Mouse (Mus musculus) neural tube, embryonic 11.5 days (tissue): ENCODE measurements around the gene Rnf185. TPM values are rescaled to one million over a fixed set of nuclear protein-coding genes. Genes with fewer than 3 reads are reported as not detected.

Experiments used
- ATAC-seq: fragments of 200-750 bp; cut with Nextera tagmentation; 2 replicates; pipeline ENCODE4 v1.8.0; 2017; ENCODE audit warnings: moderate number of reproducible peaks, mild to moderate bottlenecking, moderate TSS enrichment, moderate library complexity; ENCODE audit not compliant: insufficient read depth, low FRiP score, low TSS enrichment
- DNase-seq: peaks from one replicate; pipeline ENCODE4 v3.0.0-alpha.2; 2015; ENCODE audit warnings: low spot score
- H3K27ac ChIP-seq: fragments of 300-500 bp; sonication (generic); 2 replicates; pipeline ENCODE4 v1.5.1; 2014; ENCODE audit warnings: low read depth, mild to moderate bottlenecking, low read length
- H3K27me3 ChIP-seq: fragments of 300-500 bp; sonication (generic); 2 replicates; pipeline ENCODE4 v1.6.1; 2014; ENCODE audit warnings: mild to moderate bottlenecking, low read length, mixed read lengths; ENCODE audit not compliant: control insufficient read depth, insufficient read depth
- H3K36me3 ChIP-seq: fragments of 300-500 bp; sonication (generic); 2 replicates; pipeline ENCODE4 v1.6.1; 2014; ENCODE audit warnings: mild to moderate bottlenecking, low read length, moderate library complexity, mixed read lengths; ENCODE audit not compliant: control insufficient read depth, insufficient read depth
- H3K4me1 ChIP-seq: fragments of 300-500 bp; sonication (generic); 2 replicates; pipeline ENCODE4 v1.6.1; 2014; ENCODE audit warnings: low read length, mixed read lengths; ENCODE audit not compliant: control insufficient read depth, insufficient read depth
- H3K4me2 ChIP-seq: fragments of 300-500 bp; sonication (generic); 2 replicates; pipeline ENCODE4 v1.6.1; 2014; ENCODE audit warnings: low read depth, mild to moderate bottlenecking, moderate library complexity
- H3K4me3 ChIP-seq: fragments of 300-500 bp; sonication (generic); 2 replicates; pipeline ENCODE4 v1.5.1; 2014; ENCODE audit warnings: low read depth, low read length
- H3K9ac ChIP-seq: fragments of 300-500 bp; sonication (generic); 2 replicates; pipeline ENCODE4 v1.6.1; 2014; ENCODE audit warnings: mild to moderate bottlenecking, low read length
- H3K9me3 ChIP-seq: fragments of 300-500 bp; sonication (generic); 2 replicates; pipeline ENCODE4 v1.6.1; 2016; ENCODE audit warnings: low read length; ENCODE audit not compliant: control insufficient read depth
- whole genome bisulfite sequencing: fragments of 180-500 bp; shearing (Covaris S2); extraction: QIAGEN DNeasy Blood & Tissue Kit; methylation state at CpG from one replicate; pipeline ENCODE4 v1.1.7; 2014; 5-methylcytosine and 5-hydroxymethylcytosine counted together
- polyA plus RNA-seq: library from polyadenylated mRNA; unstranded; fragments of >200 nt; fragmentation: Nextera tagmentation; extraction: Ambion mirVana; gene quantifications from 2 replicates; pipeline ENCODE4 v1.2.1, GENCODE M21; 2014

The Rnf185 gene
- polyA plus RNA-seq, 1 experiment from 2014 or later, result 59.5 TPM

GRCm38 (mm10) chr11:3379427-3379826 is 72.7 kb downstream of the Rnf185 start:
- ATAC-seq (no peak), DNase-seq (no peak)
- WGBS, result 92% methylated on average over 4 of the region's 4 CpGs
- Histone ChIP-seq H3K9me3 (no peaks in the 10 kb centered on the region), H3K4me3 (no peak overlapping the region), H3K36me3 (peaks cover 2% of the 10 kb centered on the region; the same call in 1 of the 2 replicates), H3K4me1 (peaks cover 2% of the 10 kb centered on the region; the same call in 1 of the 2 replicates), H3K4me2 (no peak overlapping the region), H3K9ac (no peak overlapping the region), H3K27me3 (no peaks in the 10 kb centered on the region), H3K27ac (no peak overlapping the region)

- Histone ChIP-seq H3K9me3 (no peaks in the 10 kb centered on the region), H3K4me2 (no peak overlapping the region; the same call in 1 of the 2 replicates), H3K9ac (no peak overlapping the region), H3K4me3 (no peak overlapping the region), H3K27me3 (no peaks in the 10 kb centered on the region), H3K36me3 (no peaks in the 10 kb centered on the region), H3K4me1 (peaks cover 15% of the 10 kb centered on the region), H3K27ac (peak overlapping the region; percentile 31)
- 68% methylated on average over 12 of the region's 12 CpGs for WGBS
- ATAC-seq, result no peak
- DNase-seq, result no peak
These were observed 77.4 kb downstream of the Rnf185 start for GRCm38 (mm10) chr11:3374741-3375140.

- WGBS, result 16% methylated on average over 7 of the region's 7 CpGs
- no peak overlapping the region for H3K4me3 ChIP-seq
- no peaks in the 10 kb centered on the region for H3K9me3 ChIP-seq
- peak overlapping the region; percentile 31 for H3K27ac ChIP-seq
- no peaks in the 10 kb centered on the region for H3K27me3 ChIP-seq
- peak; percentile 65 for DNase-seq
- no peak for ATAC-seq
- peaks cover 17% of the 10 kb centered on the region for H3K4me1 ChIP-seq
- peak overlapping the region; percentile 10 for H3K9ac ChIP-seq
- peak overlapping the region; percentile 16; the same call in 1 of the 2 replicates for H3K4me2 ChIP-seq
- H3K36me3 ChIP-seq, result no peaks in the 10 kb centered on the region
These were observed 77.9 kb downstream of the Rnf185 start for GRCm38 (mm10) chr11:3374293-3374645.

GRCm38 (mm10) chr11:3373591-3374292 is 78.4 kb downstream of the Rnf185 start:
- DNase-seq (no peak), ATAC-seq (no peak)
- Histone ChIP-seq H3K27me3 (no peaks in the 10 kb centered on the region), H3K27ac (peak overlapping the region; percentile 31), H3K9ac (no peak overlapping the region; the same call in 1 of the 2 replicates), H3K4me3 (no peak overlapping the region), H3K4me1 (peaks cover 21% of the 10 kb centered on the region), H3K4me2 (no peak overlapping the region), H3K9me3 (no peaks in the 10 kb centered on the region), H3K36me3 (no peaks in the 10 kb centered on the region)
- WGBS, result 46% methylated on average over 7 of the region's 7 CpGs

- Histone ChIP-seq H3K9me3 (no peaks in the 10 kb centered on the region), H3K27ac (peak overlapping the region; percentile 80), H3K4me2 (peak overlapping the region; percentile 75), H3K4me1 (peaks cover 21% of the 10 kb centered on the region), H3K4me3 (peak overlapping the region; percentile 49), H3K36me3 (no peaks in the 10 kb centered on the region), H3K27me3 (no peaks in the 10 kb centered on the region), H3K9ac (peak overlapping the region; percentile 71)
- WGBS, result 23% methylated on average over 7 of the region's 7 CpGs
- peak; percentile 27 for ATAC-seq
- DNase-seq, result no peak
These were observed 80.4 kb downstream of the Rnf185 start for GRCm38 (mm10) chr11:3371599-3372295.

- peak overlapping the region; percentile 75 for H3K4me2 ChIP-seq
- peak; percentile 94 for ATAC-seq
These were observed 81.1 kb downstream of the Rnf185 start for GRCm38 (mm10) chr11:3370928-3371598.

GRCm38 (mm10) chr11:3370162-3370561 is 82.0 kb downstream of the Rnf185 start:
- H3K4me2 ChIP-seq, result peak overlapping the region; percentile 75
- WGBS, result 75% methylated on average over 2 of the region's 2 CpGs
- DNase-seq (no peak), ATAC-seq (no peak)
- H3K4me1 ChIP-seq, result peaks cover 21% of the 10 kb centered on the region
- peak overlapping the region; percentile 49 for H3K4me3 ChIP-seq
- H3K9ac ChIP-seq, result no peak overlapping the region; the same call in 1 of the 2 replicates
- no peaks in the 10 kb centered on the region for H3K9me3 ChIP-seq
- H3K27me3 ChIP-seq, result no peaks in the 10 kb centered on the region
- H3K27ac ChIP-seq, result no peak overlapping the region
- H3K36me3 ChIP-seq, result no peaks in the 10 kb centered on the region

More at GRCm38 (mm10) chr11:3370928-3371598, 81.1 kb downstream of the Rnf185 start:
- Histone ChIP-seq H3K4me3 (peak overlapping the region; percentile 49), H3K4me1 (peaks cover 21% of the 10 kb centered on the region), H3K27ac (peak overlapping the region; percentile 80), H3K27me3 (no peaks in the 10 kb centered on the region), H3K9me3 (no peaks in the 10 kb centered on the region), H3K9ac (peak overlapping the region; percentile 71), H3K36me3 (no peaks in the 10 kb centered on the region)
- WGBS, result 3% methylated on average over 27 of the region's 27 CpGs
- DNase-seq, result peak; percentile 90

GRCm38 (mm10) chr11:3369449-3369848 is 82.7 kb downstream of the Rnf185 start:
- Histone ChIP-seq H3K36me3 (no peaks in the 10 kb centered on the region), H3K9me3 (no peaks in the 10 kb centered on the region), H3K4me2 (peak overlapping the region; percentile 75; the same call in 1 of the 2 replicates), H3K27me3 (no peaks in the 10 kb centered on the region), H3K4me1 (peaks cover 20% of the 10 kb centered on the region), H3K27ac (no peak overlapping the region), H3K9ac (peak overlapping the region; percentile 8; the same call in 1 of the 2 replicates), H3K4me3 (no peak overlapping the region)
- DNase-seq (no peak), ATAC-seq (no peak)
- 75% methylated on average over 5 of the region's 5 CpGs for WGBS
